Mouse (Mus musculus): ENCODE data around the gene Dlst.

DNA sequence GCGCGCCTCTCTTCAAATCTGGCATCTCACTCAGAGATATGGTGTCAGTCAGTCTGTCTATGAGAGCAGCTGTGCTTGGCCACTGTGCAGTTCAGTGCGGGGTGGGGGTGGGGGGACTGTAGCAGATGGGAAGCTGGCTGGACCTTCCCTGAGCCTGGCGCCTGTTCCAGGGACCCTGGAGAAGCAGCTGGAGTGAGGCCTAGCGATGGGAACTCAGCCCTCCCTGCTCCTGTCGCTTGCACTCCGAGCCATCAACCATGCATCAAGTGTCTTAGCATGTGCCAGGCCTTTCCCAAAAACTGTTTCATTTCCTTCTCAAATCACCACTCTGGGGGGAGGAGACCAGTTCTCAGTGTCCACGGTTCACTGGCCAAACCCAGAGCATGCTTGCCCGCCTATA, 35.0 kb downstream of the Dlst start:
- TF ChIP-seq CTCF (IDR thresholded peaks at IDR 0.05; ENCODE audit: control insufficient read depth, insufficient read depth, insufficient read length) (no peak), MAX (IDR thresholded peaks at IDR 0.05) (no peak), MYOG (IDR thresholded peaks at IDR 0.05; ENCODE audit: control insufficient read depth, extremely low read depth, insufficient read length) (no peak), CEBPB (IDR thresholded peaks at IDR 0.05; ENCODE audit: low read depth) (no peak)

All from C2C12 (cell line).